Mouse (Mus musculus) large intestine, adult 2 months (tissue): ENCODE measurements at regions not wholly inside any gene's neighbourhood (a gene's known extent, or its start where the extent isn't known, plus 50 kb on each side); places are given as distances from the start of the nearest gene placed in this dataset.

Experiments used
- DNase-seq: peaks from one replicate; pipeline ENCODE4 v3.0.0-alpha.2; 2012; ENCODE audit warnings: low read depth, low spot score
- WGBS: fragments of 180-500 bp; shearing (Covaris S2); methylation state at CpG from one replicate; pipeline ENCODE4 v1.1.7; 2018; 5-methylcytosine and 5-hydroxymethylcytosine counted together

GRCm38 (mm10) chr15:70920138-70920537 lies 2914.2 kb upstream of the Gm6569 start:
- no peak for DNase-seq

- DNase-seq: peak; percentile 55
- WGBS: 44% methylated on average over 2 of the region's 2 CpGs
Measured at GRCm38 (mm10) chr15:70920862-70921261, 2913.5 kb upstream of the Gm6569 start.
